Mouse (Mus musculus) heart, postnatal 0 days (tissue): ENCODE results near the gene Arpin.

Source experiments
- CTCF ChIP-seq: IDR thresholded peaks from 2 replicates; pipeline ENCODE4 v1.5.1; 2016; ENCODE audit warnings: antibody characterized with exemption, control low read depth, low read depth
- EP300 ChIP-seq: IDR thresholded peaks from 2 replicates; pipeline ENCODE4 v1.6.1; 2016; ENCODE audit warnings: antibody characterized with exemption, low read depth

DNA sequence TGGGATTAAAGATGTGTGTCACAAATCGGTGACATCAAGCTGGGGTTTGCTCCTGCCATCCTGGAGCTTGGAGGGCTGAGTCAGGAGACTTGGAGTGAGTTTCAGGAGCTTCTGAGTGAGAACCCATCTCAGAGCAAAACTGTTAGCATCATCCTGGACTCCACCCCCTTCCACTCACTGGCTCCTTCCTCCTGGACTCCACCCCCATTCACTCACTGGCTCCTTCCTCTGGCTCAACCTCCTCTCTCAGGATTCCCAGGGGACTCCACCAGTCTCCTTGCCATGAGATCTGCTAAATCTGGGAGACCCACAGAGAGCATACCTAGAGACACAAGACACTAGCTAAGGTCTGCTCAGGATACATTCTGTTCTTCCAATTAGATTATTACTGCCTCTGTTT lies 35.2 kb upstream of the Arpin start:
- TF ChIP-seq CTCF (no peak), EP300 (no peak)
